Mouse (Mus musculus): ENCODE results near the gene Lbr. TPM values are rescaled to one million over a fixed set of nuclear protein-coding genes. Genes with fewer than 3 reads are reported as not detected.
A peak's percentile ranks its signal among the peaks of the same experiment; 100 is the strongest.

The Lbr gene
- total RNA-seq, 2 experiments from 2014 or later = 22.4 to 25.9 TPM

GRCm38 (mm10) chr1:181848210-181848609 lies 5.4 kb upstream of the Lbr start:
- Histone ChIP-seq H3K27ac (no peak overlapping the region), H3K4me3 (no peak overlapping the region)
- intact Hi-C loops (cut with DNase I) = no loop called here
- no peak for TF ChIP-seq CTCF (IDR thresholded peaks at IDR 0.05)
- no peak for DNase-seq

- DNase-seq = no peak
- Histone ChIP-seq H3K4me3 (no peak overlapping the region), H3K27ac (no peak overlapping the region)
- no peak for TF ChIP-seq CTCF (IDR thresholded peaks at IDR 0.05)
- intact Hi-C loops (cut with DNase I) = no loop called here
These were observed 4.5 kb upstream of the Lbr start for GRCm38 (mm10) chr1:181847396-181847795.

GRCm38 (mm10) chr1:181845767-181846166 lies 2.9 kb upstream of the Lbr start:
- no peak overlapping the region for H3K4me3 ChIP-seq
- no peak for TF ChIP-seq CTCF (IDR thresholded peaks at IDR 0.05)
- DNase-seq = no peak
- intact Hi-C loops (cut with DNase I) = no loop called here
- H3K27ac ChIP-seq = no peak overlapping the region

GRCm38 (mm10) chr1:181844874-181845547 lies 2.2 kb upstream of the Lbr start:
- no peak overlapping the region for H3K4me3 ChIP-seq
- H3K27ac ChIP-seq = no peak overlapping the region
- no peak for DNase-seq
- no peak for TF ChIP-seq CTCF (IDR thresholded peaks at IDR 0.05)
- intact Hi-C loops (cut with DNase I) = loop anchor here (5.0 kb wide), 1 partner anchor 37 kb away; no protein-coding TSS in a partner anchor

GRCm38 (mm10) chr1:181841864-181842672 lies 778 bp downstream of the Lbr start:
- intact Hi-C loops (cut with DNase I) = loop anchor here (5.0 kb wide), 1 partner anchor 40 kb away; no protein-coding TSS in a partner anchor
- peak; percentile 99 for DNase-seq

GRCm38 (mm10) chr1:181841396-181841795 lies 1.4 kb downstream of the Lbr start:
- Histone ChIP-seq H3K27ac (peak overlapping the region; percentile 98), H3K4me3 (peak overlapping the region; percentile 91)
- TF ChIP-seq CTCF (IDR thresholded peaks at IDR 0.05) = no peak
- intact Hi-C loops (cut with DNase I) = loop anchor here (5.0 kb wide), 1 partner anchor 41 kb away; no protein-coding TSS in a partner anchor
- DNase-seq = no peak

More at GRCm38 (mm10) chr1:181841864-181842672, 778 bp downstream of the Lbr start:
- TF ChIP-seq CTCF (IDR thresholded peaks at IDR 0.05) = peak; percentile 49
- Histone ChIP-seq H3K27ac (peak overlapping the region; percentile 98), H3K4me3 (peak overlapping the region; percentile 91)

GRCm38 (mm10) chr1:181839746-181840366 lies 3.0 kb downstream of the Lbr start:
- no peak for DNase-seq
- TF ChIP-seq CTCF (IDR thresholded peaks at IDR 0.05) = no peak
- Histone ChIP-seq H3K27ac (peak overlapping the region; percentile 43; the same call in 1 of the 2 replicates), H3K4me3 (peak overlapping the region; percentile 41)
- intact Hi-C loops (cut with DNase I) = loop anchor here (5.0 kb wide), 1 partner anchor 42 kb away; no protein-coding TSS in a partner anchor

GRCm38 (mm10) chr1:181838111-181838510 lies 4.7 kb downstream of the Lbr start:
- intact Hi-C loops (cut with DNase I) = no loop called here
- Histone ChIP-seq H3K27ac (no peak overlapping the region), H3K4me3 (no peak overlapping the region)
- DNase-seq = no peak
- no peak for TF ChIP-seq CTCF (IDR thresholded peaks at IDR 0.05)

- DNase-seq = no peak
- Histone ChIP-seq H3K27ac (no peak overlapping the region), H3K4me3 (no peak overlapping the region)
- TF ChIP-seq CTCF (IDR thresholded peaks at IDR 0.05) = no peak
- intact Hi-C loops (cut with DNase I) = no loop called here
These were observed 9.7 kb downstream of the Lbr start for GRCm38 (mm10) chr1:181833143-181833542.

GRCm38 (mm10) chr1:181832720-181833119 lies 10.1 kb downstream of the Lbr start:
- Histone ChIP-seq H3K27ac (no peak overlapping the region), H3K4me3 (no peak overlapping the region)
- DNase-seq = no peak
- intact Hi-C loops (cut with DNase I) = no loop called here
- no peak for TF ChIP-seq CTCF (IDR thresholded peaks at IDR 0.05)

- peak; percentile 36 for TF ChIP-seq CTCF (IDR thresholded peaks at IDR 0.05)
- no peak for DNase-seq
- Histone ChIP-seq H3K27ac (no peak overlapping the region), H3K4me3 (no peak overlapping the region)
- intact Hi-C loops (cut with DNase I) = loop anchor here (5.0 kb wide), 1 partner anchor 54 kb away; no protein-coding TSS in a partner anchor
These were observed 14.5 kb downstream of the Lbr start for GRCm38 (mm10) chr1:181828365-181828764.

- intact Hi-C loops (cut with DNase I) = loop anchor here (5.0 kb wide), 1 partner anchor 56 kb away; no protein-coding TSS in a partner anchor
- no peak overlapping the region for H3K4me3 ChIP-seq
- DNase-seq = peak; percentile 60
- no peak overlapping the region for H3K27ac ChIP-seq
- no peak for TF ChIP-seq CTCF (IDR thresholded peaks at IDR 0.05)
These were observed 16.1 kb downstream of the Lbr start for GRCm38 (mm10) chr1:181826716-181827115.
